Mouse (Mus musculus) left cerebral cortex, adult 9 months (tissue): ENCODE results near the gene Dctn3.

Experiments used
- DNase-seq, 2 experiments: peaks; one replicate each; pipeline ENCODE4 v3.0.0; 2022; ENCODE audit warnings: low spot score in 2 of 2

Dctn3 gene

DNA sequence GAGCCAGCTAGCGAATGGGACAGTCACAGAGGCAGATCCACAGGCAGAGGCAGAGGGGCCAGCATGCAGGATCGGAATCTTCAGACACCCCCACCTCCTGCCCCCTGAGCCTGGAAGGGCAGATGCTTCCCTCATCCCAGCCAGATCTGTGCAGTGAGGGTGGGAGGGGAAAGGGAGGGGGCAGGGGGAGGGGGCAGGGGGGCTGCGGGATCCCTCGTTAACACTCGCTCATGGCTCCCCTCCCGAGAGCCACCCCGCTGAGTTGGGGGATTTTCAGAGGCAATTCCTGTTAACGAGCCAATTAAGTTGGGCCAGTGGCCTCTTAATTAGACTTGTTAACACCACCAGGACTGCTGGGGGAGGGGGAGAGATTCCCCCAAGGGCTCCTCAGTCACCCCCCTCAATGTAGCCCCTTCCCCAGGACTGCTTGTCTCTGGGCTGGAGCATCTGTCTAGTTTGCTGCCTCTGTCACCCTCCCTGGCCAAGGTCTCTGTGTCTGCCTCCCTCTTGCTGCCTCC is 50.9 kb downstream of the Dctn3 start:
- no peak for DNase-seq

DNA sequence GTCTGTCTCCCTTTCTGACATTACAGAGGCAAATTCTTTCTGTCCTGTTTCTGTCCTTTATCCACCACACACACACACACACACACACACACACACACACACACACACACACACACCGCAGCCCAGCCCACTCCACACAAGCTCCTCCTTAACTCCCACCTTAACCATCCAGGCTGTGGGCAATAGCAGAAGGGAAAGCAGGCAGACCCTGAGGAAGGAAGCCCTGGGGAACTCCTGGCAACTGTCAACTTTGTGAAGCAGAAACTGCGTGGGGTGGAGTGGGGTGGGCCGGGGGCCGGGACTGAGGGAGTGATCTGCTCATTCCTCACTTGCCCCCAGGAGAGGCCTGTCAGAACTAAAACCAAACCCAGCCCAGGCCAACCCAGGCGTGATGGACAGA is 51.5 kb downstream of the Dctn3 start:
- DNase-seq, result no peak

DNA sequence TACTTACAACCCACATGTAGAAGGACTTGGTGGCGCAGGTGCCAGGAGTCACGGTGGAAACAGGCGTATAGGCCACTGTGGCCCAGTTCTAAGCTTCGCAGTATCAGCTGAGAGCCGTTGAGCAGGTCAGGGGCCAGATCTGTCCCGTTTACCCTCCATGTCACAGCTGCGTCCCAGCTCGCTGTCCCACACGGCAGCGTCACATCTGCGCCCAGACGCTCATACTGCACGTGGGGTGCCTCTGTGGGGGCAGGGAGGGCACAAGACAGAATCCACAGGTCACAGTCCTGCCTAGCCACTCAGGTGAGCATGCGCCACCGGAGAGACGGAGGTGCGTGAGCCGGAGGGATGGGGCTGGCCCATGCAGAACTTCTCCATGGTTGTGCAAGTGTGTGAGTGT is 52.1 kb downstream of the Dctn3 start:
- DNase-seq, result no peak

DNA sequence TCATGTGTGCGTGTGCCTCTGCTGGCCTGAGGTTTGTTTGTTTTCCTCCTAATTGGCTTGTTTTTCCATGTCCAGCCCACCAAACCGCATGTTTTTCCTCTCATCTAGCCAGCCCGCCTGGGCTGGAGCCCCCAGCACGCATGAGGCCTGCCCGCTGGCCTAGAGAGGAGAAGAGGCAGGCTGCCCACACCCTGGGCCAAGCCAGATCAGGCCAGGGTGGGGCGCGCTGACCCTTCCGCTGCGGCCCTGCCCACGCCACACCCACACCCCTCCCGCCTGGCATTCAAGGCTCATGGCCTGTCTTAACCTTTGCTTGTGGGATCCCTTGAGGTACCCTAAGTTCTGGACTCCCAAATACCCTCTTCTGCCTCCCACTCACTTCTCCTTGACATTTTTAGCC is 56.3 kb downstream of the Dctn3 start:
- no peak for DNase-seq

GRCm38 (mm10) chr4:41665009-41665675 is 57.8 kb downstream of the Dctn3 start:
- no peak for DNase-seq
